Mouse (Mus musculus) megakaryocyte, embryonic 14.5 days (primary cell): ENCODE measurements around the gene Josd1. TPM values are rescaled to one million over a fixed set of nuclear protein-coding genes. Genes with fewer than 3 reads are reported as not detected.
"Not testable (repeated sequence)": the region's sequence is repeated elsewhere in the genome, so short reads cannot be mapped to it uniquely, and the experiment has no call there.

Source experiments
- H3K27me3 ChIP-seq: replicated peaks from 2 replicates; pipeline ENCODE3; 2012; ENCODE audit warnings: inconsistent platforms
- H3K36me3 ChIP-seq: replicated peaks from 2 replicates; pipeline ENCODE3; 2012; ENCODE audit warnings: low read length, inconsistent platforms, mixed read lengths
- H3K4me1 ChIP-seq: 2 replicates; pipeline ENCODE4 v1.6.1; 2012; ENCODE audit warnings: inconsistent platforms
- H3K4me3 ChIP-seq: replicated peaks from 2 replicates; pipeline ENCODE3; 2012; ENCODE audit warnings: moderate library complexity, mild to moderate bottlenecking, inconsistent platforms
- H3K9me3 ChIP-seq: 2 replicates; pipeline ENCODE4 v1.6.1; 2012; ENCODE audit warnings: inconsistent platforms
- FLI1 ChIP-seq: IDR thresholded peaks from 2 replicates; pipeline ENCODE4 v1.6.1; 2012; ENCODE audit warnings: low read length, inconsistent platforms, mixed read lengths
- GATA1 ChIP-seq: IDR thresholded peaks from 3 replicates; pipeline ENCODE4 v1.6.1; 2012; ENCODE audit warnings: mixed read lengths, low read length, inconsistent platforms, borderline replicate concordance
- polyA plus RNA-seq: library from polyadenylated mRNA; stranded (reverse); fragments of >175 nt; gene quantifications from 2 replicates; pipeline ENCODE4 v1.2.3, GENCODE M21; 2012; ENCODE audit warnings: low replicate concordance; ENCODE audit not compliant: insufficient read depth

Gene Josd1
- polyA plus RNA-seq, 1 experiment: 5.4 TPM

DNA sequence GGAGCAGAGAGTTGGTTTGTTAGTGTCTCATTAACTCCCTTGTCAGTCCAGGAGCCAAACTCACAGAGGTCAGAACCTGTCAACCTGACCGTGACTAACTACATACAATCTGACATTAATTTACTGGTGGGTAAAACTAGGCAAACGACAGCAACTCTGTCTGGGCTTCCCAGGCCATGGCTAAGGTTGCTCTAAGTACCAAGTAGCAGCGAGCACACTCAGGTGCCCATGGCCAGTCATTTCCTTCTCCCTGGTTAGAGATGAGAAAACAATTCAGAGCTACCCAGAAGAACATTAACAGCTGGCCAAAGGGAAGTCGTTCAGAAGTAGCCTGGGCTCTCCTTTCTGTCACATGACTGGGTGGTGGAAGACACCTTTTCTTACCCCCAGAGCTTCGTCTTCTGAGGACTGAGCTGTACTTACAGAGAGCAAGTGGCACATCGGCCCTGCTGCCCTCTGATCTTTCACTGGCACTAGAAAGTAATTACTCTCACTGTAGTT lies 2.5 kb downstream of the Josd1 start:
- peaks cover 80% of the 10 kb centered on the region for H3K4me1 ChIP-seq
- H3K36me3 ChIP-seq: peaks cover 14% of the 10 kb centered on the region

DNA sequence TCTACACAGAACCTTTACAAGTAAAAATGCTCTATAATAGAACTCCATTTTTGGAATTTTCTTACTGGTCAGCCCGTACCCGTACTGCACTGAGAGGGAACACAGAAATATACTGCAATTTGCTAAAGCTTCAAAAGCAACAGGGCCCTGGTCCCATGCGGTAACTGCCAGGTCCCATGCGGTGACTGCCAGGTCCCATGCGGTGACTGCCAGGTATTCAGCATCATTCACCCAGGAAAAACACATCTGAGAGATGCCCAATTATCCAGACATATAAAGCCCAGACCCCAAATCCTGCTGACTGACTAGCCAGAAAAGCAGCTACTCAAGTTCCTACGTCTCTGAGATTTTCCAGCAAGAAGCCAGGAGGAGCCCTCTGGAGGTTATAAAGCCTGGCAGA lies 3.1 kb downstream of the Josd1 start:
- peaks cover 17% of the 10 kb centered on the region for H3K36me3 ChIP-seq
- H3K4me1 ChIP-seq: peaks cover 78% of the 10 kb centered on the region
- TF ChIP-seq FLI1: no peak
- no peak for TF ChIP-seq GATA1
- H3K27me3 ChIP-seq: no peaks in the 10 kb centered on the region
- H3K9me3 ChIP-seq: no peaks in the 10 kb centered on the region
- H3K4me3 ChIP-seq: peak overlapping the region; percentile 78

More for the DNA sequence above, 2.5 kb downstream of the Josd1 start:
- Histone ChIP-seq H3K9me3 (no peaks in the 10 kb centered on the region), H3K27me3 (no peaks in the 10 kb centered on the region), H3K4me3 (peak overlapping the region; percentile 91)
- TF ChIP-seq GATA1 (no peak), FLI1 (no peak)

- H3K9me3 ChIP-seq: no peaks in the 10 kb centered on the region
- peaks cover 74% of the 10 kb centered on the region for H3K4me1 ChIP-seq
- H3K36me3 ChIP-seq: peaks cover 21% of the 10 kb centered on the region
- H3K27me3 ChIP-seq: no peaks in the 10 kb centered on the region
- TF ChIP-seq GATA1: no peak
- TF ChIP-seq FLI1: no peak
- peak overlapping the region; percentile 84 for H3K4me3 ChIP-seq
These were observed 3.8 kb downstream of the Josd1 start for GRCm38 (mm10) chr15:79683707-79684465.

- no peak for TF ChIP-seq FLI1
- TF ChIP-seq GATA1: no peak
- Histone ChIP-seq H3K4me1 (peaks cover 68% of the 10 kb centered on the region), H3K9me3 (no peaks in the 10 kb centered on the region), H3K36me3 (peaks cover 26% of the 10 kb centered on the region), H3K4me3 (peak overlapping the region; percentile 80), H3K27me3 (no peaks in the 10 kb centered on the region)
These were observed 4.6 kb downstream of the Josd1 start for GRCm38 (mm10) chr15:79683146-79683545.

DNA sequence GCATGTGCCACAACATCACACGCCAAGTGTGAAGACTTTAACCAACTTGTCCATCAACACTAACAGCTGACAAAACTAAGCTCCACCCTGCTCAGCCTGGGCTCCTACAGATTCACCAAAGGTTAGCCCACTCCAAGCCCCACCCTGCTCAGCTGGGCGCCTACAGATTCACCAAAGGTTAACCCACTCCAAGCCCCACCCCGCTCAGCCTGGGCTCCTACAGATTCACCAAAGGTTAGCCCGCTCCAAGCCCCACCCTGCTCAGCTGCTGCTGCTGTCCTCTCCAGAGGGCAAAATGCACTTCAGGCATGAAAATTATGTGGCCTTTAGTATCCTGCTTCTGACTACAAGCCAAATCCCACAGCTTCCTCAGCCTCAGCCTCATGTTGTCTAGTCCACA lies 5.7 kb downstream of the Josd1 start:
- H3K9me3 ChIP-seq: no peaks in the 10 kb centered on the region
- H3K36me3 ChIP-seq: peaks cover 38% of the 10 kb centered on the region
- TF ChIP-seq GATA1: no peak
- TF ChIP-seq FLI1: no peak
- H3K4me1 ChIP-seq: peaks cover 68% of the 10 kb centered on the region
- no peaks in the 10 kb centered on the region for H3K27me3 ChIP-seq
- H3K4me3 ChIP-seq: no peak overlapping the region

DNA sequence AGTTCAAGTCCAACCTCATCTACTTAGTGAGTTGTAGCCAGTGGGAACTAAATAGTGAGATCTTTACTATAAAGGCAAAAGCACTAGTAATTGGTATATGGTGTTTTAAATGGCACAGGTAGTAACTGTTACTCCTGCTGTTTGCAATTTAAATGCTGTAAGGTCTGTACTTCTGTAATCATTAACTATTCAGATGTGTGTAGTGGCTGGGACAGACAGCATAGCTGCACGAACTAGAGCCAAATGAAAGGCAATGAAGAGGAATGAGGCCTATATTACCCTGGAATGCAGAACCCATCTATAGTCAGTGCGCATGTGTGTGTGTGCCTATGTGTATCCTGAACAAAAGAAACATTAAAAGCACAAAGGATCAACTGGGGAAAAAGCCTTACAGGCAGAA lies 9.8 kb downstream of the Josd1 start:
- H3K9me3 ChIP-seq: no peaks in the 10 kb centered on the region
- H3K27me3 ChIP-seq: no peaks in the 10 kb centered on the region
- H3K4me3 ChIP-seq: no peak overlapping the region
- H3K4me1 ChIP-seq: peaks cover 30% of the 10 kb centered on the region
- no peak for TF ChIP-seq FLI1
- TF ChIP-seq GATA1: no peak
- peaks cover 72% of the 10 kb centered on the region for H3K36me3 ChIP-seq

- Histone ChIP-seq H3K4me3 (peak overlapping the region; percentile 93), H3K4me1 (peaks cover 27% of the 10 kb centered on the region), H3K36me3 (peaks cover 61% of the 10 kb centered on the region)
- H3K27me3 ChIP-seq, H3K9me3 ChIP-seq: not testable (repeated sequence)
These were observed 15.8 kb downstream of the Josd1 start for GRCm38 (mm10) chr15:79671828-79672348.

GRCm38 (mm10) chr15:79670972-79671299 lies 16.8 kb downstream of the Josd1 start:
- TF ChIP-seq GATA1: no peak
- no peak for TF ChIP-seq FLI1
- Histone ChIP-seq H3K4me1 (peaks cover 37% of the 10 kb centered on the region), H3K27me3 (no peaks in the 10 kb centered on the region), H3K4me3 (peak overlapping the region; percentile 94), H3K36me3 (peaks cover 61% of the 10 kb centered on the region), H3K9me3 (no peaks in the 10 kb centered on the region)

GRCm38 (mm10) chr15:79670249-79670971 lies 17.3 kb downstream of the Josd1 start, which contains the start of gene Tomm22:
TSS of gene Tomm22 (plus strand) at chr15:79670861.
- Histone ChIP-seq H3K4me1 (peaks cover 42% of the 10 kb centered on the region), H3K27me3 (no peaks in the 10 kb centered on the region), H3K36me3 (peaks cover 63% of the 10 kb centered on the region), H3K4me3 (peak within 1 kb of the TSS; percentile 94), H3K9me3 (no peaks in the 10 kb centered on the region)
- TF ChIP-seq GATA1 (no peak), FLI1 (peak; percentile 23; the same call in 1 of the 2 replicates)

DNA sequence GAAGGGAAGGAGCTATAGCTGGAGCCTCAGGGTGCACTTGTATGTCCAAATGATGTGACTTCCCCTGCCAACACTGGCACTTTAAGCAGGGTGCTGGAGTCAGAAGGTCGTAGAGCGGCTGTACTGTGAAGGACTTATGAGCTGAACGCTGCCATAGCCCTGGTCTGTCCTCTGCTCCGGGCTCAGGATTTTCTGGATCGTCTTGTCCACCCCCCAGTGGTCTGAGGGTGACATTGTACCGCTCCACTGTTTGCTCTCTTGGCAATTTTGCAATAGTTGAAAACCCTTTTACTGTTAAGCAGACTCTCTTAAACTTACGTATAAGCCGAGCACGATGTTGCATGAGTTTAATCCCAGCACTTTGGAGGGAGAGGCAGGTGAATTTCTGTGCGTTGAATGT lies 18.5 kb downstream of the Josd1 start:
- Histone ChIP-seq H3K4me3 (no peak overlapping the region), H3K27me3 (no peaks in the 10 kb centered on the region), H3K9me3 (no peaks in the 10 kb centered on the region), H3K36me3 (peaks cover 57% of the 10 kb centered on the region), H3K4me1 (peaks cover 54% of the 10 kb centered on the region)
- TF ChIP-seq GATA1 (no peak), FLI1 (no peak)
